Mouse (Mus musculus): ENCODE measurements at regions not wholly inside any gene's neighbourhood (a gene's known extent, or its start where the extent isn't known, plus 50 kb on each side); places are given as distances from the start of the nearest gene placed in this dataset.

- TF ChIP-seq CTCF (IDR thresholded peaks at IDR 0.05; ENCODE audit: borderline replicate concordance, extremely low read depth, insufficient read depth, insufficient read length), result no peak
- no peak for TF ChIP-seq POLR2A (IDR thresholded peaks at IDR 0.05; ENCODE audit: borderline replicate concordance, extremely low read depth, insufficient read depth, insufficient read length, poor library complexity, severe bottlenecking)
These were observed 202.6 kb upstream of the Nmur2 start for GRCm38 (mm10) chr11:56243447-56243846.
